Mouse (Mus musculus) heart, postnatal 0 days (tissue): Measurements from ENCODE around the gene Acap1.

ENCODE experiments used
- CTCF ChIP-seq: IDR thresholded peaks from 2 replicates; pipeline ENCODE4 v1.5.1; 2016; ENCODE audit warnings: antibody characterized with exemption, control low read depth, low read depth
- EP300 ChIP-seq: IDR thresholded peaks from 2 replicates; pipeline ENCODE4 v1.6.1; 2016; ENCODE audit warnings: antibody characterized with exemption, low read depth

GRCm38 (mm10) chr11:69934169-69934568 lies 38.8 kb upstream of the Acap1 start:
- TF ChIP-seq CTCF (peak; percentile 89), EP300 (no peak)
